Mouse (Mus musculus) testis, adult 2 months (tissue): ENCODE measurements at regions not wholly inside any gene's neighbourhood (a gene's known extent, or its start where the extent isn't known, plus 50 kb on each side); places are given as distances from the start of the nearest gene placed in this dataset.

Experiments used
- CTCF ChIP-seq: fragments of 200-500 bp; IDR thresholded peaks from 2 replicates; pipeline ENCODE4 v1.5.1; 2012; ENCODE audit warnings: low read depth, mild to moderate bottlenecking, inconsistent platforms, low read length, moderate library complexity; ENCODE audit not compliant: control insufficient read depth, insufficient read depth, insufficient replicate concordance
- POLR2A ChIP-seq: fragments of 200-500 bp; IDR thresholded peaks from 2 replicates; pipeline ENCODE4 v1.6.1; 2012; ENCODE audit warnings: low read depth, mild to moderate bottlenecking, inconsistent platforms, low read length, moderate library complexity; ENCODE audit not compliant: control insufficient read depth

- TF ChIP-seq POLR2A (no peak), CTCF (no peak)
Measured at GRCm38 (mm10) chr6:51702456-51703171, 178.9 kb downstream of the Snx10 start.
